Mouse (Mus musculus) embryonic facial prominence, embryonic 11.5 days (tissue): ENCODE measurements around the gene Cmtm1. TPM values are rescaled to one million over a fixed set of nuclear protein-coding genes. Genes with fewer than 3 reads are reported as not detected.

Source experiments
- ATAC-seq: fragments of 200-750 bp; cut with Nextera tagmentation; replicated peaks from 2 replicates; pipeline ENCODE4 v1.8.0; 2017; ENCODE audit warnings: low read depth; ENCODE audit not compliant: insufficient number of reproducible peaks, low FRiP score, low TSS enrichment
- DNase-seq: peaks from one replicate; pipeline ENCODE4 v3.0.0-alpha.2; 2015; ENCODE audit warnings: low spot score
- H3K27ac ChIP-seq: fragments of 300-500 bp; sonication (generic); replicated peaks from 2 replicates; pipeline ENCODE4 v1.5.1; 2014; ENCODE audit warnings: mild to moderate bottlenecking, low read depth, low read length, control low read depth
- H3K27me3 ChIP-seq: fragments of 300-500 bp; sonication (generic); 2 replicates; pipeline ENCODE4 v1.6.1; 2014; ENCODE audit warnings: mild to moderate bottlenecking, low read length, moderate library complexity, mixed read lengths; ENCODE audit not compliant: control insufficient read depth, insufficient read depth
- H3K36me3 ChIP-seq: fragments of 300-500 bp; sonication (generic); replicated peaks from 2 replicates; pipeline ENCODE4 v1.6.1; 2014; ENCODE audit warnings: low read depth, mild to moderate bottlenecking, low read length, moderate library complexity, mixed read lengths; ENCODE audit not compliant: control insufficient read depth, insufficient read depth
- H3K4me1 ChIP-seq: fragments of 300-500 bp; sonication (generic); 2 replicates; pipeline ENCODE4 v1.6.1; 2014; ENCODE audit warnings: low read length, mixed read lengths; ENCODE audit not compliant: control insufficient read depth, insufficient read depth
- H3K4me2 ChIP-seq: fragments of 300-500 bp; sonication (generic); 2 replicates; pipeline ENCODE4 v1.6.1; 2014; ENCODE audit warnings: low read depth, mild to moderate bottlenecking, control low read depth, low read length, moderate library complexity
- H3K4me3 ChIP-seq: fragments of 300-500 bp; sonication (generic); 2 replicates; pipeline ENCODE4 v1.5.1; 2014; ENCODE audit warnings: low read depth, low read length, control low read depth
- H3K9ac ChIP-seq: fragments of 300-500 bp; sonication (generic); replicated peaks from 2 replicates; pipeline ENCODE4 v1.6.1; 2014; ENCODE audit warnings: mild to moderate bottlenecking, control low read depth, low read length
- H3K9me3 ChIP-seq: fragments of 300-500 bp; sonication (generic); replicated peaks from 2 replicates; pipeline ENCODE4 v1.6.1; 2016; ENCODE audit warnings: mild to moderate bottlenecking, low read length, inconsistent platforms, mixed read lengths; ENCODE audit not compliant: control insufficient read depth
- WGBS: fragments of 180-500 bp; shearing (Covaris S2); extraction: QIAGEN DNeasy Blood & Tissue Kit; methylation state at CpG from one replicate; pipeline ENCODE4 v1.1.7; 2014; 5-methylcytosine and 5-hydroxymethylcytosine counted together
- polyA plus RNA-seq: library from polyadenylated mRNA; unstranded; fragments of >200 nt; fragmentation: Nextera tagmentation; extraction: Ambion mirVana; gene quantifications from 2 replicates; pipeline ENCODE4 v1.2.1, GENCODE M21; 2014

Gene Cmtm1
- polyA plus RNA-seq, 1 experiment from 2014 or later = not detected

DNA sequence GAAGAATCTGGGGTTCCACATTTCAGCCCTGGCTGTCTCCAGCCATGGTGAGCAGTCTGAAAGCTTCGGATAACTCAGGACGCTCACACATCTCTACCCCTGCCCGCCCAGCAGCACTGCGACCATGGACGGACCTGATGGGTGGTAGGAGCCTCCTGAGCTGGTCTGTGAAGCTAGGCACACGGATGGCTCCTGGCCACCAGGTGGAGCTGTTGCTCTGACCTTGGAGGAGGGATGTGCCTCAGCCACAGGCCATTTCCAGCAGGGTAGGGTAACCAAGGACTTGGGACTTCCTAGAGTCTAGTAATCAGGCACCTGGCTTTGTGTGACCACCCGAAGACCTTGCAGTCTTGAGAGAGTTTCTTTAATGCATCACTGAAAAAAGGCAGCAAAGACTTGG, 34.0 kb upstream of the Cmtm1 start:
- Histone ChIP-seq H3K4me2 (no peak overlapping the region), H3K4me1 (no peaks in the 10 kb centered on the region), H3K27ac (no peak overlapping the region), H3K27me3 (no peaks in the 10 kb centered on the region), H3K9me3 (no peaks in the 10 kb centered on the region), H3K4me3 (no peak overlapping the region), H3K36me3 (peaks cover 3% of the 10 kb centered on the region; the same call in 1 of the 2 replicates), H3K9ac (no peak overlapping the region)
- ATAC-seq = peak; percentile 4; the same call in 1 of the 2 replicates
- peak; percentile 91 for DNase-seq
- whole genome bisulfite sequencing = 15% methylated on average over 7 of the region's 7 CpGs

DNA sequence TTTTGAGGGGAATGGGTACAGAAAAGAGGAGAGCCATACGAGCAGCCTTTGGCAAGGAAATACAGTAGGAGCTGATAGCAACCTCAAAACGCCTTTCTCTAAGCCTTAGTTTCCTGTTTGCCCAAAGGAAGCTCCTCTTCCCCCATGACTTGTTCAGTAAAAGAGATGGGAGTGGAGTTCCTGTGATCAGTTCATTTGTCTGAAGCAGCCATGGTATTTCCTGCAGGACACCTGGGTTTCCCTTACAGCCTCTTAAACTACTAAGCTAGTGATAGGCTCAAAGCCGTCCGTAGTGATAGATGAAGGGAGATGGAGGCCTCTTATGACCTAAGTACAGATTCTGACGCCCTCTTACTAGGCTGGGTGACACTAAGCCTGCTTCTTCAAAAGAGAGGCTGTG, 32.5 kb upstream of the Cmtm1 start:
- Histone ChIP-seq H3K9me3 (no peaks in the 10 kb centered on the region), H3K4me1 (no peaks in the 10 kb centered on the region), H3K9ac (no peak overlapping the region), H3K4me2 (no peak overlapping the region), H3K4me3 (no peak overlapping the region), H3K27me3 (no peaks in the 10 kb centered on the region), H3K27ac (no peak overlapping the region), H3K36me3 (peaks cover 3% of the 10 kb centered on the region; the same call in 1 of the 2 replicates)
- WGBS = 80% methylated on average over 5 of the region's 5 CpGs
- DNase-seq (no peak), ATAC-seq (no peak)

DNA sequence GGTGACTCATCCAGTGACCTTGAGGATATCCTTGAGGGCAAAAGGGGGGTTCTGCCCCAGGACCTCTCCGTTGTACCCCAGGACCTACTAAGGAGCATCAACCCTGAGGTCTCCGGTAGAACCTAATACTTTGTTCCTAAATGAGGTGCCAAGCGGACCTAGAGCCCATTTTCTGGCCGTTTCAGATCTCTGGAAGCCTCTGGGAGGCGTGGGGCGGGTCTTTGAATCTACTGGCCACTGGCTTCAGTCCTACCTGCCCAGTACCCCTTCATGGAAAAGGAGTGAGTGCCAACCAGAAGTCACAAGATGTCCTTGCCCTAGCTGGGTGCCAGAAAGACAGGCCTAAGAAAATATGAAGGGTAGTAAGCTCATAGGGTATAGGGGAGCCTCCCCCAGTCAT, 31.7 kb upstream of the Cmtm1 start:
- H3K36me3 ChIP-seq = peaks cover 3% of the 10 kb centered on the region; the same call in 1 of the 2 replicates
- H3K27me3 ChIP-seq = no peaks in the 10 kb centered on the region
- 32% methylated on average over 6 of the region's 6 CpGs for WGBS
- peak overlapping the region; percentile 56 for H3K4me3 ChIP-seq
- no peak overlapping the region for H3K9ac ChIP-seq
- no peak overlapping the region for H3K27ac ChIP-seq
- H3K9me3 ChIP-seq = no peaks in the 10 kb centered on the region
- no peaks in the 10 kb centered on the region for H3K4me1 ChIP-seq
- ATAC-seq = 0 out of 2 replicates have a peak, but pooled peaks have one; percentile 4
- DNase-seq = no peak
- H3K4me2 ChIP-seq = peak overlapping the region; percentile 64

DNA sequence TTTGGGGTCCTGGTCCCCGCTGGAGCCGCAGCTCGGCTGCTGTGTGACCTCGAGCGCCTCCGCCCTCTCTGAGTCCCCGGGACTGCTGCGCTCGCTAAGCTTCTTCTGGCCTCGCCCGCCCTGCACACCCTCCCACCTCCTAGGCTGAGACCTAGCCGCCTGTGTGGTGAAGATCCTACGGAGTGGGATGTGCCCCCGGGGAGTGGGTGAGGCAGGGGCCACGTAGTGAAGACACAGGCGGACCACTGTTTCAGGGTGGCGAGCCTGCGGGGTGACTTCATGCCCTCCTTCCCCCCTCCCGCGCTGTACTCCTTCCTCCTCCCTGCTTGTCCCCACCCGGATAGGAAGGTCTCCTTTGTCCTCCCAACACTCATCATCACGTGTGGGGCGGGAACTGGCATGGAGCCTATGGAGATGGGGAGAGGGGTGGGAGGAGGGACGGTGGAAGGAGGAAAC, 31.2 kb upstream of the Cmtm1 start:
- H3K4me3 ChIP-seq = peak overlapping the region; percentile 56
- peak overlapping the region; percentile 53 for H3K27ac ChIP-seq
- no peaks in the 10 kb centered on the region for H3K4me1 ChIP-seq
- no peaks in the 10 kb centered on the region; the same call in 1 of the 2 replicates for H3K36me3 ChIP-seq
- peak overlapping the region; percentile 88 for H3K9ac ChIP-seq
- WGBS = under 1% methylated on average over 23 of the region's 24 CpGs
- H3K27me3 ChIP-seq = no peaks in the 10 kb centered on the region
- H3K4me2 ChIP-seq = peak overlapping the region; percentile 64
- DNase-seq = peak; percentile 79
- peak; percentile 64 for ATAC-seq
- H3K9me3 ChIP-seq = no peaks in the 10 kb centered on the region

DNA sequence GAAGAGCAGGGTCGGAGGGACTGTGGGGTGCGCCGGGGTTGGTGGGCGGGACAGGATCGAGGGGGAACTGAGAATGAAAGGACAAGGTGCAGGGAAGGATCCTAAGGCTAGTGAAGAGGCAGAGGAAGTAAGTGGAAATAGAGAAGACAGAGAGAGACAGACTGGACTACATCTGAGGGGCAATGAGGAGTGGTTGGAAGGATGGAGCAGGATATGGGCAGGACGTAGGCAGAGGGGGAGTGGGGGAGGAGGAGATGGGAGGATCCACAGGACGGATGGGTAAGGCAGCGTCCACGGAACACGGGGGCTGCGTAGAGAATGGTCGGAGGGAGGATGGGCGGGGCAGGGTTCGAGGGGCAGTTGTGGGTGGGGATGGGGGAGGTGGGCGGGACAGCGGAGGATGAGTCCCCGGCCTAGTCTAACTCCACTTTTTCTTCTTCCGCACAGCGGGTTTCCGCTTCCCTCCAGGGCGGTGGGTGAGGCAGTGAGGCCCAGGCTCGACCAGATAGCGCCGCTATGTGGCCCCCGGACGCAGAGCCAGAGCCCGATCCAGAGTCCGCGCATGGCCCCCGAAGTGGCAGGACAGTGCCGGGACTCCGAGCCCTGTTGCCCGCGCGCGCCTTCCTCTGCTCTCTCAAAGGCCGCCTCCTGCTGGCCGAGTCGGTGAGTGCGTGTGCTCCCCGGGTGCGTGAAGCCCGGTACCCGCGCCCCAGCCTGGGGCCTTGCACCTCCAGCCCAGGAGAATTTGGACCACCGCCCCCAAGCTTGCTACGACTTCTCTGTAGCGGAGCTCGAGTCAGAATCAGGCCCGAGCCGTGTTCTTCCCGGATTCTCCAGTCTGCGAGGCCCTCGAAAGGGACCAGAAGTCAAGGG, 30.5 kb upstream of the Cmtm1 start:
- Histone ChIP-seq H3K4me3 (peak overlapping the region; percentile 56), H3K4me2 (peak overlapping the region; percentile 64), H3K9ac (peak overlapping the region; percentile 88), H3K27ac (peak overlapping the region; percentile 53), H3K36me3 (no peaks in the 10 kb centered on the region; the same call in 1 of the 2 replicates), H3K9me3 (no peaks in the 10 kb centered on the region), H3K4me1 (no peaks in the 10 kb centered on the region), H3K27me3 (no peaks in the 10 kb centered on the region)
- WGBS = under 1% methylated on average over 52 of the region's 54 CpGs
- DNase-seq (peak; percentile 83), ATAC-seq (peak; percentile 83)

DNA sequence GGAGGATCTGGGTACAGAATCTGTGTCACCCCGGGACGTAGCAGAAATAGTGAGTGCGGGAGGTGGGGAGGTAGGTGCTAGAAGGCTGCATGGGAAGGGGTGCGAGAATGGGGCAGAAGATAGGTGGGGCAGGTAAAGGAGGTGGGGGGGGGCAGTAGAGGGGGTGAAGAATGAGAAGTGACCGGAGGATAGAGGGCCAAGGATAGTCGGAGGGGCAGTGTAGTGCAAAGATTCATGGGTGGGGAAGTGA, 30.0 kb upstream of the Cmtm1 start:
- H3K36me3 ChIP-seq = no peaks in the 10 kb centered on the region; the same call in 1 of the 2 replicates
- no peak overlapping the region for H3K27ac ChIP-seq
- peak overlapping the region; percentile 88 for H3K9ac ChIP-seq
- H3K4me3 ChIP-seq = peak overlapping the region; percentile 56
- no peaks in the 10 kb centered on the region for H3K9me3 ChIP-seq
- DNase-seq (no peak), ATAC-seq (no peak)
- H3K4me2 ChIP-seq = peak overlapping the region; percentile 64
- H3K27me3 ChIP-seq = no peaks in the 10 kb centered on the region
- WGBS = 3% methylated on average over 6 of the region's 6 CpGs
- H3K4me1 ChIP-seq = no peaks in the 10 kb centered on the region

DNA sequence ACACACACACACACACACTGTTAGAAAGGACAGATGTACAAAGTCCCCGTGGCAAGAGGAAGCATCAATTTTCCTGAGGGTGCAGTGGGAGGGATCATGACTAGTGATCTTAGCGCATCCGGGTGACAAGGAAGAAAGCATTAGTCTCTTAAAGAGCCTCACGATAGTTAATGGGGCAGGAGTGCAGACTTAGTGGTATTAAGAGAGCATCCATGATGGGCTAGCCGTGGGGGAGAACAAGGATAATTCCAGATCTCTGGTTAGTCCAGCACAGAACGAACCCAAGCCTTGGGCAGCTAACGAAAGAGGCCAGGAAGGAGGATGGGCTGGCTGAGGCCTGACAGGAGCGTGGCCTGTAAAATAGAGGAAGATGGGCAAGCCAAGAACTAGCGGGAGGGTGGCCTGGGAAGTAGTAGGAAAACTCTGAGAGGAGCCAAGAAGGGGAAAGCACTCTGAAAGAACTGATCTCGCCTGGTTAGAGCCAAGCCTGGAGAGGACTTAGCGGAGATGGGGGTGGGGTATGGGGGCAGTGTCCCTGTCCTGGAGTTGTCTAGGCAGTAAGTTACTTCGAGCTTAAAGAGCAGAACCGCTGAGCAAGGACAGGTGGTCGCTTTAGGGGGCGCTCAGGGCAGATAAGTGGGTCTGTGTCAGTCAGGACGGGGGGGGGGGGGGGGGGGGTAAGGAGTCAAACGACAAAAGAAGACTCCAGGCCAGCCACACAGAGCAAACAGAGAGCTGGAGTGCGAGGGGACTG, 29.5 kb upstream of the Cmtm1 start, which contains the start of gene Cmtm3:
Gene Cmtm3 (plus strand): TSS at position 182 of the 754 bp plus-strand sequence.
- DNase-seq (peak; percentile 15), ATAC-seq (no peak)
- H3K4me3 ChIP-seq = peak within 1 kb of the TSS; percentile 56
- no peaks in the 10 kb centered on the region for H3K36me3 ChIP-seq
- no peaks in the 10 kb centered on the region for H3K9me3 ChIP-seq
- H3K9ac ChIP-seq = peak within 1 kb of the TSS; percentile 88
- H3K4me2 ChIP-seq = peak within 1 kb of the TSS; percentile 64
- H3K27ac ChIP-seq = no peak within 1 kb of the TSS
- 15% methylated on average over 17 of the region's 18 CpGs for WGBS
- H3K4me1 ChIP-seq = no peaks in the 10 kb centered on the region
- H3K27me3 ChIP-seq = no peaks in the 10 kb centered on the region

DNA sequence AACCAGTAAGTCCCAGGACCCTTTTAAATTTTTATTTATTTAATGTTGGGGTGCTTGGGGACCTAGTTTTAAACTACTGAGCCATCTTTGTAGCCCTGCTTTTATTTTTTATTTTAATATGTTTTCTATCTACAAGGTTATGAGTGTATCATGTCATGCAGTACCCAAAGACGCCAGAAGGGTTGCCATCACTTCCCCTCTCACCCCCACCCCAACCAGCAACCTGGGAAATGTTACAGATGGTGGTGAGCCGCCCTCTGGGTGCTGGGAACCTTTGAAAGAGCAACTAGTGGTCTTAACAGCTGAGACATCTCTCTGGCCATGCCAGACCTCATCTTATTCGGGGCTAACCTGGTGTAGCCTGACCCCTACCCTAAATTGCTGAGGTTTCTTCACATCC, 27.9 kb upstream of the Cmtm1 start:
- 36% methylated on average over 3 of the region's 3 CpGs for WGBS
- Histone ChIP-seq H3K36me3 (no peaks in the 10 kb centered on the region), H3K4me2 (no peak overlapping the region), H3K9me3 (no peaks in the 10 kb centered on the region), H3K27me3 (no peaks in the 10 kb centered on the region), H3K9ac (no peak overlapping the region), H3K27ac (no peak overlapping the region), H3K4me3 (no peak overlapping the region), H3K4me1 (no peaks in the 10 kb centered on the region)
- no peak for ATAC-seq
- no peak for DNase-seq
